Mouse (Mus musculus) embryo, embryonic 11 days (tissue): ENCODE results near the gene Mmp23.
"Not testable (repeated sequence)": the region's sequence is repeated elsewhere in the genome, so short reads cannot be mapped to it uniquely, and the experiment has no call there.

ENCODE experiments used
- DNase-seq: peaks from one replicate; pipeline ENCODE4 v3.0.0-alpha.2; 2015

Mmp23 gene

GRCm38 (mm10) chr4:155653086-155653450 lies at the start of gene Mmp23:
Gene Mmp23 (minus strand): TSS chr4:155653384.
- peak; percentile 82 for DNase-seq

- peak; percentile 57 for DNase-seq
Observed at GRCm38 (mm10) chr4:155700425-155700824, 47.2 kb upstream of the Mmp23 start.

- DNase-seq = no peak
Observed at GRCm38 (mm10) chr4:155696261-155697255, 43.4 kb upstream of the Mmp23 start.

- no peak for DNase-seq
Observed at GRCm38 (mm10) chr4:155695531-155696062, 42.4 kb upstream of the Mmp23 start.

GRCm38 (mm10) chr4:155694482-155695401 lies 41.6 kb upstream of the Mmp23 start:
- DNase-seq = peak; percentile 79

- peak; percentile 81 for DNase-seq
Observed at GRCm38 (mm10) chr4:155694111-155694481, 40.9 kb upstream of the Mmp23 start, which contains the start of gene Fndc10. Gene Fndc10 (plus strand): TSS chr4:155694342.

GRCm38 (mm10) chr4:155692421-155692820 lies 39.2 kb upstream of the Mmp23 start:
- DNase-seq = no peak

- no peak for DNase-seq
Observed at GRCm38 (mm10) chr4:155690571-155691375, 37.6 kb upstream of the Mmp23 start.

- not testable (repeated sequence) for DNase-seq
Observed at GRCm38 (mm10) chr4:155687764-155688163, 34.6 kb upstream of the Mmp23 start.

GRCm38 (mm10) chr4:155683670-155684277 lies 30.6 kb upstream of the Mmp23 start:
- not testable (repeated sequence) for DNase-seq

GRCm38 (mm10) chr4:155675991-155676390 lies 22.8 kb upstream of the Mmp23 start:
- no peak for DNase-seq

GRCm38 (mm10) chr4:155672082-155672481 lies 18.9 kb upstream of the Mmp23 start:
- no peak for DNase-seq

GRCm38 (mm10) chr4:155670236-155670635 lies 17.1 kb upstream of the Mmp23 start:
- DNase-seq = not testable (repeated sequence)

- DNase-seq = no peak
Observed at GRCm38 (mm10) chr4:155669598-155670075, 16.5 kb upstream of the Mmp23 start.

- DNase-seq = peak; percentile 100
Observed at GRCm38 (mm10) chr4:155668689-155669597, 15.8 kb upstream of the Mmp23 start, which contains the start of gene Mib2. Gene Mib2 (minus strand): TSS chr4:155669198.

- no peak for DNase-seq
Observed at GRCm38 (mm10) chr4:155666903-155667302, 13.7 kb upstream of the Mmp23 start.

GRCm38 (mm10) chr4:155660641-155661040 lies 7.5 kb upstream of the Mmp23 start:
- no peak for DNase-seq

GRCm38 (mm10) chr4:155658961-155659360 lies 5.8 kb upstream of the Mmp23 start:
- no peak for DNase-seq

- DNase-seq = no peak
Observed at GRCm38 (mm10) chr4:155656214-155656751, 3.1 kb upstream of the Mmp23 start.
